Mouse (Mus musculus): Measurements from ENCODE around the gene Coro1a. TPM values are rescaled to one million over a fixed set of nuclear protein-coding genes. Genes with fewer than 3 reads are reported as not detected.
A peak's percentile ranks its signal among the peaks of the same experiment; 100 is the strongest.

Gene Coro1a
- total and polyA plus RNA-seq, 3 experiments, result 203 to 349 (median 312) TPM

DNA sequence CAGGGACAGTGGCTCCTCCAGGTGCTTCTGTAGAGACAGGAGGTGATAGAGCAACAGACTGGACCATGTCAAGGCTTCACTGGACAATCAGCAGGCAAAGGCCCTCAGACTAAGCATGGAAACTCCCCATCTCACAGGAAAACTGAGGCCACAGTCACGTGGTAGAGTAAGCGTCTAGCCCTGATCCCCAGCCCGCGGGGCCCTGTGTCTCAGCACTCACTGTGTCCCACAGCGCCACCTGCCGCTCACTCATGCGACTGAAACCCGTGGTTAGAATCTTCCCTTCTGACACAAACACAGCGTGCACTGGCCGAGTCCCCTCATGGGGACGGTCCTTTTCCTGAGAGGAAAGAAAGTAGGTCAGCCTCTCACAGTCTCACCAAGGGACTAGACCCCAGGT is 6.5 kb downstream of the Coro1a start (continued):
- peak; percentile 96 for TF ChIP-seq MAX (IDR thresholded peaks at IDR 0.05; ENCODE audit: low read length)
- TF ChIP-seq UBTF (IDR thresholded peaks at IDR 0.05; ENCODE audit: low read depth, low read length), result no peak
- no peak for TF ChIP-seq ZKSCAN1 (IDR thresholded peaks at IDR 0.05; ENCODE audit: borderline replicate concordance, low read depth, low read length)
- no peak for TF ChIP-seq NRF1 (IDR thresholded peaks at IDR 0.05; ENCODE audit: low read depth, low read length)
- no peak for TF ChIP-seq ZC3H11A (IDR thresholded peaks at IDR 0.05; ENCODE audit: low read depth, low read length)
- no peak for TF ChIP-seq MEF2A (IDR thresholded peaks at IDR 0.05; ENCODE audit: borderline replicate concordance, low read depth, low read length)
- TF ChIP-seq CHD2 (IDR thresholded peaks at IDR 0.05; ENCODE audit: low read length), result no peak
- peak; percentile 61 for TF ChIP-seq SMC3 (IDR thresholded peaks at IDR 0.05; ENCODE audit: low read depth, low read length)
- peak; percentile 53 for TF ChIP-seq RAD21 (IDR thresholded peaks at IDR 0.05; ENCODE audit: low read depth, low read length)
- no peak for TF ChIP-seq JUND (conservative IDR thresholded peaks at IDR 0.05; ENCODE audit: low read depth, low read length)
- TF ChIP-seq MXI1 (IDR thresholded peaks at IDR 0.05; ENCODE audit: low read depth, low read length), result peak; percentile 94
- TF ChIP-seq MAZ (IDR thresholded peaks at IDR 0.05; ENCODE audit: low read depth, low read length), result no peak
- TF ChIP-seq HCFC1 (IDR thresholded peaks at IDR 0.05; ENCODE audit: low read depth, low read length), result no peak
- peak; percentile 88 for TF ChIP-seq USF2 (conservative IDR thresholded peaks at IDR 0.05; ENCODE audit: low read depth, low read length)
- TF ChIP-seq ELF1 (IDR thresholded peaks at IDR 0.05; ENCODE audit: low read depth, low read length), result no peak

GRCm38 (mm10) chr7:126700063-126701015 is 7.2 kb downstream of the Coro1a start:
- H3K79me2 ChIP-seq (replicated peaks; ENCODE audit: control insufficient read depth, extremely low read depth, insufficient read depth, poor library complexity, severe bottlenecking), result peaks cover 53% of the 10 kb centered on the region
- DNase-seq (ENCODE audit: extremely low read depth), result no peak
- peak overlapping the region; percentile 33 for H3K27ac ChIP-seq (ENCODE audit: insufficient read depth, low read depth)
- dilution Hi-C loops (cut with MboI; ENCODE audit: extremely low pct_ligation_motif_present, extremely low pct_unique_long_range_greater_than_20kb, low sequenced_read_pairs), result no loop called here
- peaks cover 46 to 59% of the 10 kb centered on the region in 2 experiments for H3K36me3 ChIP-seq (replicated peaks in 1 of 2; ENCODE audit: control insufficient read depth in 1 of 2, insufficient read depth in 1 of 2, low read length in 1 of 2)
- peak overlapping the region; percentile 92 for H3K4me2 ChIP-seq (ENCODE audit: insufficient read depth, low read depth, poor library complexity, severe bottlenecking)
- no peaks in the 10 kb centered on the region for H3K9me3 ChIP-seq (replicated peaks; ENCODE audit: low read length)
- in situ Hi-C loops (cut with MboI; ENCODE audit: low pct_ligation_motif_present, low pct_unique_long_range_greater_than_20kb, low sequenced_read_pairs), result loop anchor here (5.0 to 10.0 kb wide), 5 partner anchors 82 to 1224 kb away; partner anchors contain the start of genes Mvp, Pagr1a, Pagr1b and Tbx6
- H3K4me3 ChIP-seq (replicated peaks in 1 of 3; ENCODE audit: low read depth in 2 of 3, low read length in 2 of 3, poor library complexity in 1 of 3), result peak overlapping the region in 2 of 3 experiments; percentile 85 to 86
- H3K27me3 ChIP-seq (replicated peaks), result no peaks in the 10 kb centered on the region
- no peak overlapping the region for H3K9ac ChIP-seq (ENCODE audit: insufficient read depth, low read depth)
- H3K4me1 ChIP-seq (ENCODE audit: control insufficient read depth in 1 of 2, insufficient read depth in 2 of 2), result peaks cover 23 to 58% of the 10 kb centered on the region in 2 experiments
- TF ChIP-seq CHD2 (IDR thresholded peaks at IDR 0.05; ENCODE audit: low read length), result no peak

GRCm38 (mm10) chr7:126697838-126698237 is 9.7 kb downstream of the Coro1a start:
- H3K4me1 ChIP-seq (ENCODE audit: control insufficient read depth in 1 of 2, insufficient read depth in 2 of 2), result peaks cover 23 to 65% of the 10 kb centered on the region in 2 experiments
- peaks cover 46 to 59% of the 10 kb centered on the region in 2 experiments for H3K36me3 ChIP-seq (replicated peaks in 1 of 2; ENCODE audit: control insufficient read depth in 1 of 2, insufficient read depth in 1 of 2, low read length in 1 of 2)

More at GRCm38 (mm10) chr7:126697838-126698237, 9.7 kb downstream of the Coro1a start:
- no peak overlapping the region for H3K27ac ChIP-seq (ENCODE audit: insufficient read depth, low read depth)
- H3K79me2 ChIP-seq (replicated peaks; ENCODE audit: control insufficient read depth, extremely low read depth, insufficient read depth, poor library complexity, severe bottlenecking), result peaks cover 42% of the 10 kb centered on the region
- TF ChIP-seq POLR2AphosphoS2 (IDR thresholded peaks at IDR 0.05; ENCODE audit: low read depth, low read length) (peak; percentile 77), MAFK (IDR thresholded peaks at IDR 0.05; ENCODE audit: insufficient replicate concordance, low read length) (no peak)
- H3K9ac ChIP-seq (ENCODE audit: insufficient read depth, low read depth), result no peak overlapping the region
- H3K9me3 ChIP-seq (replicated peaks; ENCODE audit: low read length), result no peaks in the 10 kb centered on the region
- H3K4me3 ChIP-seq (replicated peaks in 1 of 3; ENCODE audit: low read depth in 2 of 3, low read length in 2 of 3, poor library complexity in 1 of 3), result no peak overlapping the region
- in situ Hi-C loops (cut with MboI; ENCODE audit: low pct_ligation_motif_present, low pct_unique_long_range_greater_than_20kb, low sequenced_read_pairs) (no loop called here), dilution Hi-C loops (cut with MboI; ENCODE audit: extremely low pct_ligation_motif_present, extremely low pct_unique_long_range_greater_than_20kb, low sequenced_read_pairs) (no loop called here)
- no peaks in the 10 kb centered on the region for H3K27me3 ChIP-seq (replicated peaks)
- DNase-seq (ENCODE audit: extremely low read depth), result no peak
- no peak overlapping the region for H3K4me2 ChIP-seq (ENCODE audit: insufficient read depth, low read depth, poor library complexity, severe bottlenecking)
